Comparison of ENCODE assay signal across 16 mouse cellular contexts in genomic region chr10:7019781-7020386, GRCm38 (mm10). TPM values are rescaled to one million over a fixed set of nuclear protein-coding genes. Genes with fewer than 3 reads are reported as not detected.
A peak's percentile ranks its signal among the peaks of the same experiment; 100 is the strongest.
DNase-seq lines count a peak whose midpoint lies in the region; ATAC-seq lines count a peak whose summit lies in the region.
"Had no signal": no experiment of that assay in that cellular context is flagged by ENCODE, and none has a peak within 500 bp of the region (broad histone marks: within the 10 kb centered on the region; RNA-seq: fewer than 3 reads in every experiment).

No protein-coding gene starts in this region.

- no peak overlapping the region for H3K4me3 ChIP-seq in lung, embryonic 15.5 days
- no peak overlapping the region for H3K4me3 ChIP-seq in midbrain, embryonic 10.5 days
- H3K4me3 ChIP-seq: embryonic facial prominence, embryonic 12.5 days; layer of hippocampus, adult 2 months; left cerebral cortex, adult 2 months; limb, embryonic 12.5 days; midbrain, embryonic 13.5 days had no signal

- H3K4me2 ChIP-seq in lung, embryonic 15.5 days: no peak overlapping the region
- H3K4me2 ChIP-seq: embryonic facial prominence, embryonic 12.5 days; limb, embryonic 12.5 days; midbrain, embryonic 13.5 days had no signal

- no peaks in the 10 kb centered on the region for H3K9me3 ChIP-seq in lung, embryonic 15.5 days
- no peaks in the 10 kb centered on the region for H3K9me3 ChIP-seq in midbrain, embryonic 10.5 days (replicated peaks)
- H3K9me3 ChIP-seq: embryonic facial prominence, embryonic 12.5 days; limb, embryonic 12.5 days; midbrain, embryonic 13.5 days had no signal

- no peaks in the 10 kb centered on the region for H3K36me3 ChIP-seq in lung, embryonic 15.5 days
- no peaks in the 10 kb centered on the region for H3K36me3 ChIP-seq in midbrain, embryonic 10.5 days
- H3K36me3 ChIP-seq: embryonic facial prominence, embryonic 12.5 days; limb, embryonic 12.5 days; midbrain, embryonic 13.5 days had no signal

- no peaks in the 10 kb centered on the region for H3K4me1 ChIP-seq in lung, embryonic 15.5 days
- H3K4me1 ChIP-seq in midbrain, embryonic 10.5 days: no peaks in the 10 kb centered on the region
- H3K4me1 ChIP-seq: embryonic facial prominence, embryonic 12.5 days; limb, embryonic 12.5 days; midbrain, embryonic 13.5 days had no signal

- H3K9ac ChIP-seq in lung, embryonic 15.5 days: no peak overlapping the region
- H3K9ac ChIP-seq: embryonic facial prominence, embryonic 12.5 days; limb, embryonic 12.5 days; midbrain, embryonic 13.5 days had no signal

- H3K27me3 ChIP-seq in lung, embryonic 15.5 days: no peaks in the 10 kb centered on the region
- no peaks in the 10 kb centered on the region for H3K27me3 ChIP-seq in midbrain, embryonic 10.5 days (ENCODE audit: low read depth, poor library complexity, severe bottlenecking)
- H3K27me3 ChIP-seq: embryonic facial prominence, embryonic 12.5 days; limb, embryonic 12.5 days; midbrain, embryonic 13.5 days had no signal

- ATAC-seq in lung, embryonic 15.5 days (ENCODE audit: borderline replicate concordance, extremely low read depth, low FRiP score, low TSS enrichment): peak; percentile 81
- ATAC-seq: hindbrain, postnatal 0 days; midbrain, embryonic 13.5 days had no signal

- no peak for DNase-seq in lung, postnatal 4 days
- DNase-seq in NIH3T3 (ENCODE audit: low read depth): peak; percentile 77
- DNase-seq in kidney, adult 18-20 months: peak; percentile 35
- peak; percentile 51 to 65 for DNase-seq in kidney, postnatal 36 days
- no peak for DNase-seq in midbrain, embryonic 10.5 days (ENCODE audit: low spot score)
- DNase-seq in embryo, embryonic 9.5 days (ENCODE audit: extremely low spot score): no peak
- no peak for DNase-seq in cerebellum, adult 11 months
- DNase-seq: heart, adult 11 months had no signal

- H3K27ac ChIP-seq in lung, embryonic 15.5 days: 0 out of 2 replicates have a peak overlapping the region, but pooled peaks have one; percentile 24
- H3K27ac ChIP-seq in midbrain, embryonic 10.5 days (replicated peaks): no peak overlapping the region
- H3K27ac ChIP-seq: embryonic facial prominence, embryonic 12.5 days; hindbrain, postnatal 0 days; layer of hippocampus, adult 2 months; left cerebral cortex, adult 2 months; limb, embryonic 12.5 days; midbrain, embryonic 13.5 days had no signal

- WGBS in lung, embryonic 15.5 days: 36% methylated on average over 7 of the region's 7 CpGs
- WGBS in midbrain, embryonic 10.5 days: 83% methylated on average over 7 of the region's 7 CpGs

RNA-seq across cellular contexts. Expression of gene Ipcef1, which starts 32.4 kb away (rescaled TPM):
- polyA plus RNA-seq in lung, embryonic 15.5 days (2015; fragmentation: Nextera tagmentation; extraction: Ambion mirVana): 0.13 and 0.30 TPM in 2 replicates
- 0.48 and 0.92 TPM in 2 replicates for polyA plus RNA-seq in midbrain, embryonic 10.5 days (2016; fragmentation: Nextera tagmentation; extraction: Ambion mirVana)
- polyA plus RNA-seq: testis, adult 2 months had no signal

Comparison
In these comparisons a context has a peak if more than half of its experiments do, and no peak if none do; other contexts are left out.
1. DNase-seq: peak in NIH3T3 (single experiment), kidney, adult 18-20 months (single experiment) and kidney, postnatal 36 days (2 of 2); none in lung, postnatal 4 days (0 of 2), midbrain, embryonic 10.5 days (single experiment), embryo, embryonic 9.5 days (single experiment) and cerebellum, adult 11 months (single experiment).